Mouse (Mus musculus): Measurements from ENCODE around the gene Zfp580.

DNA sequence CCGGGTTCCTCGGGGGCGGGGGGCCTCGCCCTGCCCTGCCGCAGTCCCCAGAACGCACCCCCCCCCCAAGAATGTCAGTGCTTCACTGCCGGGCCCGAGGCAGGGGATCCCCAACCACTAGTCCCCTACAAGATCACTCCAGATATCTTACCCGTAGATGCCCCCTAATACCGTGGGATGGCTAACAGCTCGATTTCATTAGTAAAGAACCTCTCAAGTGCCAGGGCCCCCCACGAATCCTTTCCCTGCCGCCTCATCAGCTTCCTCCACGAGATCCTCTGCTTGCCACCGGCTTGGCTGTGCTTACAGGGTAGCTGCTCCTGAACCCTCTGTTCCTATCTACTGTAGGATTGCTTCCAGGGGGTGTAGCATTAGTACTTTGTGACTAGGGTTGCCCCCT lies 30.7 kb upstream of the Zfp580 start:
- TF ChIP-seq CHD2 (IDR thresholded peaks at IDR 0.05; ENCODE audit: low read depth, low read length) (no peak), MAFK (IDR thresholded peaks at IDR 0.05; ENCODE audit: insufficient read depth, low read depth, low read length) (no peak), HCFC1 (IDR thresholded peaks at IDR 0.05; ENCODE audit: borderline replicate concordance, insufficient read depth, low read length) (no peak)
